Mouse (Mus musculus): ENCODE results near the gene Ccndbp1. TPM values are rescaled to one million over a fixed set of nuclear protein-coding genes. Genes with fewer than 3 reads are reported as not detected.
"Not testable (repeated sequence)": the region's sequence is repeated elsewhere in the genome, so short reads cannot be mapped to it uniquely, and the experiment has no call there.

The Ccndbp1 gene
- polyA plus RNA-seq, 1 experiment from 2014 or later: 77.7 TPM

GRCm38 (mm10) chr2:121006986-121007385 is 1.2 kb upstream of the Ccndbp1 start:
- no peaks in the 10 kb centered on the region for H3K27me3 ChIP-seq (replicated peaks)
- H3K9me3 ChIP-seq: no peaks in the 10 kb centered on the region
- no peak overlapping the region for H3K9ac ChIP-seq
- no peak overlapping the region for H3K4me3 ChIP-seq
- H3K36me3 ChIP-seq (replicated peaks): peaks cover 8% of the 10 kb centered on the region; the same call in 1 of the 2 replicates
- ATAC-seq (replicated peaks): no peak
- WGBS: 95% methylated on average over 1 of the region's 1 CpGs
- no peak overlapping the region for H3K4me2 ChIP-seq
- peaks cover 11% of the 10 kb centered on the region for H3K4me1 ChIP-seq
- no peak overlapping the region for H3K27ac ChIP-seq

- WGBS: 2% methylated on average over 12 of the region's 12 CpGs
- peak overlapping the region; percentile 70 for H3K27ac ChIP-seq
- H3K4me1 ChIP-seq: peaks cover 11% of the 10 kb centered on the region
- peak; percentile 28; the same call in 1 of the 2 replicates for ATAC-seq (replicated peaks)
- H3K4me3 ChIP-seq: peak overlapping the region; percentile 93
- H3K36me3 ChIP-seq (replicated peaks): peaks cover 17% of the 10 kb centered on the region
- H3K9me3 ChIP-seq: no peaks in the 10 kb centered on the region
- H3K9ac ChIP-seq: peak overlapping the region; percentile 87
- H3K27me3 ChIP-seq (replicated peaks): no peaks in the 10 kb centered on the region
- H3K4me2 ChIP-seq: peak overlapping the region; percentile 89
Measured at GRCm38 (mm10) chr2:121008664-121009007, 433 bp downstream of the Ccndbp1 start.

GRCm38 (mm10) chr2:121009071-121009677 is 971 bp downstream of the Ccndbp1 start:
- no peaks in the 10 kb centered on the region for H3K27me3 ChIP-seq (replicated peaks)
- H3K9ac ChIP-seq: peak overlapping the region; percentile 87
- H3K36me3 ChIP-seq (replicated peaks): peaks cover 17% of the 10 kb centered on the region
- no peak overlapping the region for H3K27ac ChIP-seq
- no peaks in the 10 kb centered on the region for H3K9me3 ChIP-seq
- H3K4me1 ChIP-seq: peaks cover 11% of the 10 kb centered on the region
- 31% methylated on average over 5 of the region's 5 CpGs for WGBS
- peak overlapping the region; percentile 89 for H3K4me2 ChIP-seq
- peak overlapping the region; percentile 93 for H3K4me3 ChIP-seq
- no peak for ATAC-seq (replicated peaks)

GRCm38 (mm10) chr2:121012676-121013075 is 4.5 kb downstream of the Ccndbp1 start:
- H3K4me2 ChIP-seq: no peak overlapping the region
- H3K9ac ChIP-seq: no peak overlapping the region
- ATAC-seq (replicated peaks): no peak
- H3K4me1 ChIP-seq: peaks cover 11% of the 10 kb centered on the region
- WGBS: 91% methylated on average over 9 of the region's 9 CpGs
- no peak overlapping the region for H3K27ac ChIP-seq
- no peaks in the 10 kb centered on the region for H3K27me3 ChIP-seq (replicated peaks)
- no peaks in the 10 kb centered on the region for H3K9me3 ChIP-seq
- no peak overlapping the region for H3K4me3 ChIP-seq
- peaks cover 38% of the 10 kb centered on the region for H3K36me3 ChIP-seq (replicated peaks)

- Histone ChIP-seq H3K27me3 (replicated peaks) (no peaks in the 10 kb centered on the region), H3K9me3 (no peaks in the 10 kb centered on the region), H3K36me3 (replicated peaks) (peaks cover 41% of the 10 kb centered on the region), H3K4me3 (no peak overlapping the region), H3K9ac (no peak overlapping the region), H3K4me1 (no peaks in the 10 kb centered on the region), H3K27ac (no peak overlapping the region), H3K4me2 (no peak overlapping the region)
- 88% methylated on average over 2 of the region's 2 CpGs for WGBS
- ATAC-seq (replicated peaks): no peak
Measured at GRCm38 (mm10) chr2:121015507-121015906, 7.3 kb downstream of the Ccndbp1 start.

GRCm38 (mm10) chr2:121016226-121016625 is 8.0 kb downstream of the Ccndbp1 start:
- 84% methylated on average over 9 of the region's 9 CpGs for WGBS
- H3K36me3 ChIP-seq (replicated peaks): peaks cover 40% of the 10 kb centered on the region
- no peak for ATAC-seq (replicated peaks)

GRCm38 (mm10) chr2:121017151-121017550 is 8.9 kb downstream of the Ccndbp1 start:
- no peak for ATAC-seq (replicated peaks)
- Histone ChIP-seq H3K4me3 (no peak overlapping the region), H3K27ac (no peak overlapping the region), H3K4me1 (no peaks in the 10 kb centered on the region), H3K36me3 (replicated peaks) (peaks cover 31% of the 10 kb centered on the region), H3K4me2 (no peak overlapping the region), H3K9ac (no peak overlapping the region), H3K27me3 (replicated peaks) (no peaks in the 10 kb centered on the region), H3K9me3 (no peaks in the 10 kb centered on the region)
- WGBS: 97% methylated on average over 1 of the region's 1 CpGs

More at GRCm38 (mm10) chr2:121016226-121016625, 8.0 kb downstream of the Ccndbp1 start:
- Histone ChIP-seq H3K4me3 (no peak overlapping the region), H3K4me2 (no peak overlapping the region), H3K27ac (no peak overlapping the region), H3K4me1 (no peaks in the 10 kb centered on the region), H3K27me3 (replicated peaks) (no peaks in the 10 kb centered on the region), H3K9ac (no peak overlapping the region), H3K9me3 (no peaks in the 10 kb centered on the region)

GRCm38 (mm10) chr2:121022918-121023317 is 14.7 kb downstream of the Ccndbp1 start:
- Histone ChIP-seq H3K27ac (no peak overlapping the region), H3K4me1 (no peaks in the 10 kb centered on the region), H3K4me3 (no peak overlapping the region), H3K36me3 (replicated peaks) (peaks cover under 1% of the 10 kb centered on the region; the same call in 1 of the 2 replicates), H3K9ac (no peak overlapping the region), H3K9me3 (no peaks in the 10 kb centered on the region), H3K27me3 (replicated peaks) (no peaks in the 10 kb centered on the region), H3K4me2 (no peak overlapping the region)
- ATAC-seq (replicated peaks): no peak
- 72% methylated on average over 5 of the region's 5 CpGs for WGBS

- no peak within 1 kb of the TSS for H3K9ac ChIP-seq
- no peak for ATAC-seq (replicated peaks)
- 73% methylated on average over 5 of the region's 5 CpGs for WGBS
- H3K27ac ChIP-seq: no peak within 1 kb of the TSS
- no peaks in the 10 kb centered on the region for H3K9me3 ChIP-seq
- H3K4me3 ChIP-seq: no peak within 1 kb of the TSS
- no peak within 1 kb of the TSS for H3K4me2 ChIP-seq
- H3K4me1 ChIP-seq: no peaks in the 10 kb centered on the region
- H3K27me3 ChIP-seq (replicated peaks): no peaks in the 10 kb centered on the region
- H3K36me3 ChIP-seq (replicated peaks): no peaks in the 10 kb centered on the region
Measured at GRCm38 (mm10) chr2:121036733-121037341, 28.6 kb downstream of the Ccndbp1 start, which contains the start of gene Epb42. TSS of gene Epb42 (minus strand) at chr2:121037072.

- not testable (repeated sequence) for H3K4me2 ChIP-seq; H3K9me3 ChIP-seq; H3K27ac ChIP-seq; H3K27me3 ChIP-seq (replicated peaks); ATAC-seq (replicated peaks); H3K9ac ChIP-seq; H3K4me1 ChIP-seq; H3K36me3 ChIP-seq (replicated peaks); H3K4me3 ChIP-seq
- WGBS: 95% methylated on average over 1 of the region's 1 CpGs
Measured at GRCm38 (mm10) chr2:121038851-121039250, 30.6 kb downstream of the Ccndbp1 start.

GRCm38 (mm10) chr2:121039382-121039781 is 31.2 kb downstream of the Ccndbp1 start:
- H3K9me3 ChIP-seq: no peaks in the 10 kb centered on the region
- H3K36me3 ChIP-seq (replicated peaks): no peaks in the 10 kb centered on the region
- H3K4me3 ChIP-seq: no peak overlapping the region
- no peaks in the 10 kb centered on the region for H3K4me1 ChIP-seq
- 86% methylated on average over 1 of the region's 1 CpGs for WGBS
- H3K27ac ChIP-seq: no peak overlapping the region
- no peaks in the 10 kb centered on the region for H3K27me3 ChIP-seq (replicated peaks)
- ATAC-seq (replicated peaks): no peak
- H3K9ac ChIP-seq: no peak overlapping the region
- H3K4me2 ChIP-seq: no peak overlapping the region

GRCm38 (mm10) chr2:121041098-121041497 is 32.9 kb downstream of the Ccndbp1 start:
- WGBS: 53% methylated on average over 5 of the region's 5 CpGs
- Histone ChIP-seq H3K4me2 (no peak overlapping the region), H3K27me3 (replicated peaks) (no peaks in the 10 kb centered on the region), H3K9ac (no peak overlapping the region), H3K36me3 (replicated peaks) (no peaks in the 10 kb centered on the region), H3K27ac (no peak overlapping the region), H3K4me3 (no peak overlapping the region), H3K4me1 (no peaks in the 10 kb centered on the region), H3K9me3 (no peaks in the 10 kb centered on the region)
- ATAC-seq (replicated peaks): no peak

GRCm38 (mm10) chr2:121045653-121046052 is 37.5 kb downstream of the Ccndbp1 start:
- WGBS: 72% methylated on average over 4 of the region's 4 CpGs
- H3K27me3 ChIP-seq (replicated peaks): no peaks in the 10 kb centered on the region
- H3K9ac ChIP-seq: no peak overlapping the region
- H3K36me3 ChIP-seq (replicated peaks): no peaks in the 10 kb centered on the region
- H3K4me1 ChIP-seq: no peaks in the 10 kb centered on the region
- H3K9me3 ChIP-seq: no peaks in the 10 kb centered on the region
- no peak overlapping the region for H3K27ac ChIP-seq
- H3K4me3 ChIP-seq: no peak overlapping the region
- ATAC-seq (replicated peaks): no peak
- no peak overlapping the region for H3K4me2 ChIP-seq
